Mouse (Mus musculus): ENCODE data around the gene Pelp1. TPM values are rescaled to one million over a fixed set of nuclear protein-coding genes. Genes with fewer than 3 reads are reported as not detected.
"Not testable (repeated sequence)": the region's sequence is repeated elsewhere in the genome, so short reads cannot be mapped to it uniquely, and the experiment has no call there.

Pelp1 gene
- total RNA-seq, 2 experiments from 2014 or later = 33.2 to 40.1 TPM

GRCm38 (mm10) chr11:70438728-70439374 lies 29.0 kb upstream of the Pelp1 start:
- Histone ChIP-seq H3K27ac (no peak overlapping the region), H3K4me3 (no peak overlapping the region)
- no peak for DNase-seq (ENCODE audit: low spot score in 2 of 2)
- TF ChIP-seq CTCF (conservative IDR thresholded peaks at IDR 0.05) = no peak

- no peak for DNase-seq (ENCODE audit: low spot score in 2 of 2)
- no peak overlapping the region for H3K27ac ChIP-seq
- TF ChIP-seq CTCF (conservative IDR thresholded peaks at IDR 0.05) = no peak
- H3K4me3 ChIP-seq = no peak overlapping the region
Measured at GRCm38 (mm10) chr11:70437426-70437825, 27.6 kb upstream of the Pelp1 start.

- TF ChIP-seq CTCF (conservative IDR thresholded peaks at IDR 0.05) = no peak
- no peak overlapping the region for H3K4me3 ChIP-seq
- no peak for DNase-seq (ENCODE audit: low spot score in 2 of 2)
- H3K27ac ChIP-seq = peak overlapping the region; percentile 18; the same call in 1 of the 2 replicates
Measured at GRCm38 (mm10) chr11:70435476-70435875, 25.6 kb upstream of the Pelp1 start.

GRCm38 (mm10) chr11:70433951-70434350 lies 24.1 kb upstream of the Pelp1 start:
- H3K27ac ChIP-seq = no peak overlapping the region
- peak overlapping the region; percentile 100; the same call in 1 of the 2 replicates for H3K4me3 ChIP-seq
- DNase-seq (ENCODE audit: low spot score in 2 of 2) = no peak
- TF ChIP-seq CTCF (conservative IDR thresholded peaks at IDR 0.05) = no peak

GRCm38 (mm10) chr11:70433569-70433943 lies 23.7 kb upstream of the Pelp1 start:
- Histone ChIP-seq H3K4me3 (peak overlapping the region; percentile 100), H3K27ac (peak overlapping the region; percentile 98)
- no peak for DNase-seq (ENCODE audit: low spot score in 2 of 2)
- TF ChIP-seq CTCF (conservative IDR thresholded peaks at IDR 0.05) = no peak

- no peak for TF ChIP-seq CTCF (conservative IDR thresholded peaks at IDR 0.05)
- H3K4me3 ChIP-seq = peak overlapping the region; percentile 100
- DNase-seq (ENCODE audit: low spot score in 2 of 2) = peak; percentile 65 to 67
- peak overlapping the region; percentile 98 for H3K27ac ChIP-seq
Measured at GRCm38 (mm10) chr11:70432895-70433568, 23.2 kb upstream of the Pelp1 start.

GRCm38 (mm10) chr11:70432048-70432894 lies 22.4 kb upstream of the Pelp1 start, which contains the start of gene Arrb2:
Arrb2 (plus strand) TSS chr11:70432635.
- H3K4me3 ChIP-seq = peak within 1 kb of the TSS; percentile 100
- TF ChIP-seq CTCF (conservative IDR thresholded peaks at IDR 0.05) = peak; percentile 77
- peak; percentile 99 for DNase-seq (ENCODE audit: low spot score in 2 of 2)

GRCm38 (mm10) chr11:70431574-70431973 lies 21.7 kb upstream of the Pelp1 start:
- H3K27ac ChIP-seq = peak overlapping the region; percentile 98
- DNase-seq (ENCODE audit: low spot score in 2 of 2) = no peak
- TF ChIP-seq CTCF (conservative IDR thresholded peaks at IDR 0.05) = no peak
- H3K4me3 ChIP-seq = peak overlapping the region; percentile 100; the same call in 1 of the 2 replicates

More at GRCm38 (mm10) chr11:70432048-70432894, 22.4 kb upstream of the Pelp1 start, which contains the start of gene Arrb2:
- peak within 1 kb of the TSS; percentile 98 for H3K27ac ChIP-seq

- DNase-seq (ENCODE audit: low spot score in 2 of 2); H3K4me3 ChIP-seq; H3K27ac ChIP-seq: not testable (repeated sequence)
Measured at GRCm38 (mm10) chr11:70426598-70426997, 16.8 kb upstream of the Pelp1 start.

GRCm38 (mm10) chr11:70419486-70419885 lies 9.7 kb upstream of the Pelp1 start:
- Histone ChIP-seq H3K4me3 (no peak overlapping the region), H3K27ac (peak overlapping the region; percentile 86)
- no peak for TF ChIP-seq CTCF (conservative IDR thresholded peaks at IDR 0.05)
- DNase-seq (ENCODE audit: low spot score in 2 of 2) = peak in 1 of 2 experiments; percentile 23

- no peak for DNase-seq (ENCODE audit: low spot score in 2 of 2)
- Histone ChIP-seq H3K4me3 (no peak overlapping the region), H3K27ac (peak overlapping the region; percentile 86; the same call in 1 of the 2 replicates)
- no peak; the same call in 1 of the 2 replicates for TF ChIP-seq CTCF (conservative IDR thresholded peaks at IDR 0.05)
Measured at GRCm38 (mm10) chr11:70418199-70418598, 8.4 kb upstream of the Pelp1 start.

GRCm38 (mm10) chr11:70413961-70414360 lies 4.1 kb upstream of the Pelp1 start:
- no peak overlapping the region for H3K27ac ChIP-seq
- peak; percentile 47 to 82 for DNase-seq (ENCODE audit: low spot score in 2 of 2)
- peak; percentile 98 for TF ChIP-seq CTCF (conservative IDR thresholded peaks at IDR 0.05)
- no peak overlapping the region for H3K4me3 ChIP-seq

- no peak overlapping the region for H3K4me3 ChIP-seq
- DNase-seq (ENCODE audit: low spot score in 2 of 2) = no peak
- TF ChIP-seq CTCF (conservative IDR thresholded peaks at IDR 0.05) = no peak
- no peak overlapping the region for H3K27ac ChIP-seq
Measured at GRCm38 (mm10) chr11:70412591-70412990, 2.8 kb upstream of the Pelp1 start.

Measured in layer of hippocampus, adult 2 months (tissue).